Mouse (Mus musculus): ENCODE measurements around the gene Gm20388.
A peak's percentile ranks its signal among the peaks of the same experiment; 100 is the strongest.
"Not testable (repeated sequence)": the region's sequence is repeated elsewhere in the genome, so short reads cannot be mapped to it uniquely, and the experiment has no call there.

The Gm20388 gene

DNA sequence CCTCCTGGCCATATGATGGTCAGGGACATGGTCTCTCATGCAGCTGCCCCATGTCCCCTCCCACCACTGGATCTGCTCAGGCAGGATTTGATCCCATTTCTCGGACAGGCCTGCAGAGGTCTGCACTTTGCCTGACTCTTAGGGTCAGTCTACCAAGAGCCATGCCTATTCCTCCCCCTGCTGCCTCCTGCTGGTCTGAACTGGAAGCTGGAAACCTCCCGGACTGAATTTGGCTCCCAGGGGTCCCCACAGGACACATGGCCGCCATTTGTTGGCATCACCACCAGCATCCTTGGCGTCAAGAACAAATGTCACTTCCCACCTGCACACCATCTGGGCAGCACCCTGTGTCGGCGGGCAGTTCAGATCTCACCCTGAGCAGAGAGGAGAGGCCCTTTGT, 1402.8 kb downstream of the Gm20388 start:
- no peak for DNase-seq

DNA sequence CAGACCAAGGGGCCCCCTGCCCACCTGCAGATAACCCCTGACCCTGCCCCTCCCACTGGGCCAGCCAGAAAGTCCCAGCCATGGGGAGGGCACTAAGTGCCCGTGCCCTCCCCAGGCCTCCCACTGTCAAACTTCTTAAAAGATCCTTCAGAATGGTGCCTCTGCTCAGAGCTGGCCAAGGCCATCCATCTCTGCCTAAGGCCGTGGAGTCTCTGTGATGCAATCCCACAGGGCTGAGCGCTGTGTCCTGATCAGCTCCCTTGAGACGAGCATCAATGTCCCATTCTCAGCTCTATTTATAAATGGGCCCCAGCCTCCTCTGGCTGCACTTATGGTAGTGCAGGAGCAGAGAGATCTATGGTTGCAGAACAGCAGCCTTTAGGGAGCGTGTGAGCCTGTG, 1403.4 kb downstream of the Gm20388 start:
- no peak for DNase-seq

DNA sequence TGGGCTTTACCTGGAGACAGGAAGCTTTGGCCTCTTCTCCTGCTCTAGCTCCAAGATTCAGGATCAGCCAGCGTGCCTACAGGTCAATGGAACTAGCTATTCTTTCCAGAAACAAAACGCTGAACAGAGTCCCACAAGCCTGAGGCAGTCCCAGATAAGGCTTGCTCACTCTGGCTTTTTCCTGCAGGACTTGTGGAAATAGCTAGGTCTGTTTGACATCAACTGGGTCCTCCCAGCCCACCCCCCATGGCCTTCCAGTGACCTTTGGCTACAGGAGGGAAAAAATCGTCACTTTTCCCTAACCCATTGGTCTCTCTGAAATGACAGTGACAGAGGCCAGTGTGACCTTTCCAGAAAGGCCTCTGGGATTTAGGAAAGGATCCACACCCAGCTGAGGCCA, 1404.9 kb downstream of the Gm20388 start:
- DNase-seq, result no peak

DNA sequence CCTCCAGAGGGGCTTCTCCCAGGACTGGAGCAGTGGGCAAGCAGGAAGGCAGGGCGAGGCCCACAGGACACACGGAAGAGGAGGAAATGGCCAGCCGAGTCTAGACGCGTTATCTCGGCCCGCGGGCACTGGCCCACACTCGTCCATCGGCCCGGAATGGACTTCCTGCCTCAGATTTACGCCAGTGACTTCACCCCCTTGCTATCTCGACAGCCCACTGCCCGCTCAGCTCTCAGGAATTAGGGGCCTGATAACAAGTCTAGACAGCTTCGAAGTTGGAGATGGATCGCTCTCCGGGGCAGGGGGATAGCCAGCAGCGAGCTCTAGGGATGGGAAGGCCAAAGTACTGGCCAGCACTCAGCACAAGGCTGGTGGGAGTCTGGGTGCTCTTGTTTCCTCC, 1405.4 kb downstream of the Gm20388 start:
- DNase-seq, result peak; percentile 57 to 73

DNA sequence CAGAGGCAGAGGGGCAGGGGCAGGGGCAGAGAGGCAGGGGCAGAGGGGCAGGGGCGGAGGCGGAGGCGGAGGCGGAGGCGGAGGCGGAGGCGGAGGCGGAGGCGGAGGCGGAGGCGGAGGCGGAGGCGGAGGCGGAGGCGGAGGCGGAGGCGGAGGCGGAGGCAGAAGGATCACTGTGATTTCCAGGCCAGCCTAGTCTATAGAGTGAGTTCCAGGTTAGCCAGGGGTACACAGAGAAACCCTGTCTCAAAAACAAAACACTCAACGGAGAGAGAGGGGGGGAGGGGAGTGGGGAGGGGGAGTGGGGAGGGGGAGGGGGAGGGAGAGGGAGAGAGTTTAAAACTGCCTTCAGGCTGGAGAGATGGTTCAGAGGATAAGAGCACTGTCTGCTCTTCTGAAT, 1408.1 kb downstream of the Gm20388 start:
- not testable (repeated sequence) for DNase-seq

DNA sequence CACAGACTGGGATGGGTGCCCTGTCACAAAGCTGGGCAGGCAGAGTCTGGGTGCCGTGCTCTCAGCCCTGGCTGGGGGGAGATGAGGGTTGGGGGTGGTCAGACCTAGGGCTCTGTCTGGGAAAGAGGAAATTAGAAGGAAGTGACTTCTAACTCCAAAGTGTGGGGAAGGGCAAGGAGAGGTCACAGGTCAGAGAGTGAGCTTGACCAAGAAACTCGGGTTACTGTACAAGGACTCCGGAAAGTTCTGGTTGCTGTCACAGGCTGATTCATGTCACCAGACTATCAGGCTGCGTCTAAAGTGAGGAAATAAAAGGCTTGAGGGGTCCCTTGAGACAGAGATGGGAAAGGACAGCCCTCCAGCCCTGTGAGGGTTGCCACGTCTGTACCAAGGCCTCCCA, 1408.8 kb downstream of the Gm20388 start:
- no peak for DNase-seq

DNA sequence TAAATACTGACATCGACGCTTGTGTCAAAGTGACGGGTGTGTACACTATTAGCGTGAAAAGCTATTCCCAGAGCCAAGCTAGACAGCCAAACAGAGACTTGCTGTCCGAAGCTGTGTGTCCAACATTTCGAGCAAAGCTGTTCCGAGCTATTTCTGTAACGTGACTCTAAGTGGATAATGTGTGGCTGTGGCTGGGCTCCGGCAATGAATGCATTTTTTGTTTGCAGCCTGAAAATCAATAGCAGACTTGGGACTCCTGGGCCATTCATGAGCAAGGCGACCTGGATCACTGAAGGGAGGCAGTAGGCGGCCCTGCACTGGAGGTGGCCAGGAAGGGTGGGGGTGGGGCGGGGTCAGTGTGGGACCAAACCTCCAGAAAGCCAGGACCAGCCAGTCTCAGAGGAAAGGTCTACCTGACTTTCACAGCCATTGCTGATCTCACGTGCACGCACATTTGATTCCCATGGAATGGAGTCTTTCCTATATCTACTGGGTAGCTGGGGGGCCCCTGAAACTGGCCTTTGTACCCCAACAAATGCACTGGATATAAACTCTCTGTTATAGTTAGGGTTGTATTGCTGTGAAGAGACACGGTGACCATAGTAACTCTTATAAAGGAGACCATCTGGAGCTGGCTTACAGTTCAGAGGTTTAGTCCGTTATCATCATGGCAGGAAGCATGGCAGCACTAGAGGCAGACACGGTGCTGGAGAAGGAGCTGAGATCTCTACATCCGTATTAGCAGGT, 1415.7 kb downstream of the Gm20388 start:
- no peak for DNase-seq

DNA sequence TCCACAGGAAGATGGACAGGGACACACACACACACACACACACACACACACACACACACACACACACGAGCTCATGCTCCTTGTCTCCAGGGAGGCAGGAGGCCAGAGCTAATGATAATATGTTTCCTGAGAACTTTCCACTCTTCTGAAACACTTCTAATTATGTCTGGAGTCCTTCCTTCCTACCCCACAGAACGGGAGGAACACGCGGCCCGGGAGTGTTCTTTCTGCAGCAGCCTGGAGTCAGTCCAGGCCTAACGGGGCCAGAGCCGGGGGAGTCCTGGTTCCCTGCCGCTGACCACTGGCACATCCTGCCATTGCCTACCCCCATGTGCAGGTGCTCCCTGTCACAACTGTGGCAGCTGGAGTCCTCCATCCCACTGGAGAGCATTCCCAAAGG, 1421.8 kb downstream of the Gm20388 start:
- peak; percentile 26 to 69 for DNase-seq

DNA sequence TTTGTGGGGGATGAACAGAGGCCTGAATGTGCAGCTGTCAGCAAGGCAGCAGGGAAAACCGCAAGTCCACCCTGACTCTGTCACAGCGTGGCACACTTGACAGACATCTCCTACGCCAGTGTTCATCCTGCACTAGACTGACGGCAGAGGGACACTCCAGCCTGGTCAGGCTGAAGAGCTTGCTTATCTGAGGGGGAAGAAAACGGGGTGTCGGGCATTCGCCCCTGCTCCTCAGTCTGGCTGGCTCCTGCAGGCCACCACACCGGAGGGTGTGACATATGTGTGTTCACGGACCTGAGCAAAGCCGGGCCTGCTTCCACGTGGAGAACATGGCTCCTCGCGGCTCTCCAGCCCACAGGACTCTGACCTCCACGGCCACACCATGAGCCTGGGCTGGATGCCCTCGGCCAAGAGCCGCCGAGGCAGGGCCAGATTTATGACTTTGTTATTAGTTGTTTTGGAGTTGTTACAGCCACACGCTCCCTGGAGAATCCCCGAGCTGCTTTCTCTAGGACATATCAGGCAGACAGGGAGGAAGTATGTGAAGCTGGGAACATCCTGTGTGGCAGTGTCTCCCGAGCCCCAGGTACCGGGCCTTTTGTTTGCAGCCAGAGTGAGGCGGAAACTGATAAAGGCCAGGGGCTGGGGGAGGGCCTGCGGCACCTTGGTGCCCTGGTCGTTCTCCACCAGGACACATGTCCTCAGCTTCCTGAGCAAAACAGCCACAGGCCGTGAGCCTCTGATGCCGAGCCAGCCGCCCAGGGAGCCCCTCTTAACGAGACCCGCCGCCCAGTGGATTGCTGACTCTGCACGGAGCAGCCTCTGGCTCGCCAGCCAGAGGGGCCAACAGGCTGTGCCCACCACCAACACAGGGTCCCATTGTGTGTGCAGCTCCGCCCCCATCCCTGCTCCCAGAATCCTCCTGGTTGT, 1424.1 kb downstream of the Gm20388 start:
- peak in 1 of 2 experiments; percentile 61 for DNase-seq

DNA sequence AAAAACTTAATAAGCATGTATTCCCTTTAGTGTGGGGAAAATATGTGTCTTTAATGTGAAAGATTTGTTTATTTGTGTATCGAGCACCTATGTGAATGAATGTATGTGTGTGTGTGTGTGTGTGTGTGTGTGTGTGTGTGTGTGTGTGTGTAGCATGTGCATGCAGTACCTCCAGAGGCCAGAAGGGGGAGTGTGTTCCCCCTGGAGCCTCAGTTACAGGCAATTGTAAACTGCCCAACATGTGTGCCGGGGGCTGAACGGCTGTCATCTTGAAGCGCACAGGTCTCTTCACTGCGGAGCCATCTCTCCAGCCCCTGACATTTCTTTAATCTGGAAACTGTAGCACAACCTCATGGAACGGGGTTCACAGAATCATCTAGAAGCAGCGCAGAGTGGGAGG, 1425.0 kb downstream of the Gm20388 start:
- no peak for DNase-seq

DNA sequence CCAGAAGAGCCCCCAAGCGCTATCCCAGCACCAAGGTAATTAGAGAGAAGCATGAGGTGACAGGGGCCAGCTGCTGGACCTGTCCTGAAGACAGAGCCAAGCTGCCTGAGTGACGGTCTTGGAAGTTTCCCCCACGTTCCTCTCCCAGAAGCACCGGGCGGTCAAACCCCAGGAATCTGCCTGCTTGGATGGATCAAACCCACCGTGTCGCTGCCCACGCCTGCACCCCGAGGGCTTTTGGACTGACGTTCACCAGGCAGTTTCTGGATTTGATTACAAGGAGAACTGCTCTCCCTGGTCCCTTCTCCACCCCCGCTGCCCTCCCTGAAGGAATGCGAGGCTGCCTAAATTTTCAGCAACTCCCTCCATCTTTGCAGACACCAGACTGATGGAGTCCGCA, 1432.3 kb downstream of the Gm20388 start:
- DNase-seq, result no peak

DNA sequence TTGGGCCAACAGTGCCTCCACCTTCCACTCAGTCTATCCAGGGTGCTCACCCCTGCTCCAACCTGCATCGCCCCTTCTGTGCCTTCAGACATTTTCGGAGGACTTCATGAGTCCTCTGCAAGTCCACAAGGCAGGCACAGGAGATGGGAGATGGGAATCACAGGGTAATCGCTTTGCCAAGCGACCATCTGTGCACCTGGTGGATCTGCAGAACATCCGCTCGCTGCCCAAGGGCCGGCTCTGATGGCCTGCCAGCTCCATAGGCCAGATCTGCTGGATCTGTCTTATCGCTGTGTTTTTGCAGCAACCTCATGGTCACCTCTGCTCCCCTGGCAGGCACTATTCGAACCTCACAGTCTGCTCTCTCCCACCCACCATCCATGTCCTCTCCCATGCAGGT, 1433.8 kb downstream of the Gm20388 start:
- no peak for DNase-seq

DNA sequence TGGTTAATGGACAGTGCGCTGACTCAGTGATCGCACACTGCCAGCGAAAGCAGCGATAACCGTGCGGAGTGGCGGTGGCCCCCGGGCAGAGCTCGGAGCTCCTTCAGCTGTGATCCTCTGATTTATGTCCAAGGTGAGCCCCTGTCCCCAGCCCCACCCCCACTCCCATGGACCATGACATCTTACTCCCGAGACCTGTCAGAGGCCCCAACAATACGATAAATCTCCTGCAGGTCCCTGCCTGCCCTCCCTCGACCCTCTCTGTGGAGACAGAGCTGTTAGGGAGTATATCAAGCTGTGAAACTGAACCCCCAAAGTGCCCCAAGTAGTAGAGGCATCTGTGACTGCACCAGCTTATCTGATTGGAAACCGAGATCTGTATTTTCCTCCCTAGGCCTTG, 1435.5 kb downstream of the Gm20388 start:
- no peak for DNase-seq

DNA sequence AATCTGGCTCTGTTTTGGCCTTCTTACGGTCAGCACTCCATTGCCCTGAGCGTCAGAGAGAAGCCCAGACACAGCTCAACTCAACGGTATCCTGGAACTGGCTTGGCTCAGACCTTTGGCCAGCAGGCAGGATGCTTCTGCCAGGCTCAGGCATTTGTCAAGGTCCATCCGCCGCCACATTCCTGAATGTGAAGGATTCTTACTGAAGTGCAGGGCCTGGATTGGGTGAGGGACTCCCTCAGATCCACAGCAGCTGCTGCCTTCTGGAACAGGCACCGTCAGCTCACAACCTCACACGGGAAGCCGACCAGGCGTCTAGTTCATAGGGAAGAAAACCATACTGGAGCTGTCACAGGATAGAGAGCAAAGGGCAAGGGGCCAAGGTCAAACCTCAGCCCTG, 1436.2 kb downstream of the Gm20388 start:
- DNase-seq, result peak; percentile 50 to 84

DNA sequence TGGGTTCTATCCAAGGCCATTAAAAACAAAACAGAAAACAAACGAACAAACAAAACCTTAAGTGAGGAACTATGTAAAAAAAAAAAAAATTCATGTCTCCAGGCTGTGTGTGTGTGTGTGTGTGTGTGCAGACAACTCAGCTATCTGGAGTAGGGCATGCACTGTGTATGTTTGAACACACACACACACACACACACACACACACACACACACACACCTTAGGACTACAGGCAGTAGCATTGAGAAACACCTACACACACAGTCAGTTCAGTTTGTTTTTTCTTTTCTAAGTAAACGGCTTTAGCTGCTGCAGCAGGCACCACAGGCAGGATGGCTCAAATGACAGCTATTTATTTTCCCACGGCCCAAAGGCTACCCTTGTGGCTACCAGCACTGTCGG, 1438.4 kb downstream of the Gm20388 start:
- no peak for DNase-seq

DNA sequence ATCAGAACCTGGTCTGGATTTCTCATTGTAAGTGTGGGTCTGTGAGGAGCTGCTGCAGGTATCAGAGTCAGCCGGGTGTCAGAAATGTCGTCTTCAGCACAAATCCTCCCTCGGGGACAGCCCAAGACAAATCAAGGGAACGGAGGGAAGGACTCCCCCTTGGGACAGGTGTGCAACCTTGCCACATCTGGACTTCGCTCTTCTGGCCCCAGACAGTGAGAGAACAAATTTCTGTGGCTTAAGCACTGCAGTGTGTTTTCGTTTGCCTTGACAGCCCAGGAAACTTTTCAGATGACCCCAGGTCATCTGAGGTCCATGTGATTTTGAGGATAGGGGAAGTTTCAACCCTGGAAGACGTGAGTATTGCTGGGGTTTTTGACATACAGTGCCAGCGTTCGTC, 1440.2 kb downstream of the Gm20388 start:
- DNase-seq, result no peak

DNA sequence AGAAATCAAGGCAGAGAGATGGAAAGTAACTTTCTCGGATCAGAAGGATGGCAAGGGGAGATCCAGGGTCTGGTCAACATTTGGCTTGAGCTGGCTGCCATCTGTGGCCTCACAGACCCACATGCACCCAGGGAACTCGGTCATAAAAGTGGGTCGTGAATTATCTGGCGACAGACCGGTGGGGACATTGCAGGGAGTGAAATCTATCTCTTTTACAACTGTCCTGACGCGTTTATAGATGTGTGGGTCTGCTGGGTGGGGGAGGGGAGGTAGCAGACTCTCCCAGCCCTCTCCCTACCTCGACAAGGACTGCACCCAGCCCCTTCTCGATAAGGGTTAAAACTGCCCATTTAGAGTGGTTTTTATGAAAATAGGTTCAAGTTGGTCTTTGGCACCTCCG, 1444.2 kb downstream of the Gm20388 start:
- DNase-seq, result no peak

DNA sequence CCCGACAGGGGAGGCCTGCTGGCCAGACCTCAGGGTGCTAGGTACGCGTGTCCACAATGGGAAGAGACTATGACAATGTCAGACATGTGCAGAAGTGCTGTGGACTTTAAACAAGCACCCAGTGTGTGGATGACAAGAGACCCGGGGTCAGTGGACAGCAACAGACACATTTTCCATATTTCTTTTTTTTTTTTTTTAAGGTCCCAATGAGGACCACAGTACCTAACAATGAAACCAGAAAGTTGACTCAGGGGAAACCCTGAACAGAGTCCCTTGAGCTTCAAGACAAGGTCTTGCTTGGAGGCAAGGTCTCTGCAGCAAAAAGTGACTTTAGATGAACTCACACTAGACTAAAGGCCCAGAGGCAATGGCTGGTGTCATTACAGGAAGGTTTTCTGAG, 1446.8 kb downstream of the Gm20388 start:
- DNase-seq, result no peak

DNA sequence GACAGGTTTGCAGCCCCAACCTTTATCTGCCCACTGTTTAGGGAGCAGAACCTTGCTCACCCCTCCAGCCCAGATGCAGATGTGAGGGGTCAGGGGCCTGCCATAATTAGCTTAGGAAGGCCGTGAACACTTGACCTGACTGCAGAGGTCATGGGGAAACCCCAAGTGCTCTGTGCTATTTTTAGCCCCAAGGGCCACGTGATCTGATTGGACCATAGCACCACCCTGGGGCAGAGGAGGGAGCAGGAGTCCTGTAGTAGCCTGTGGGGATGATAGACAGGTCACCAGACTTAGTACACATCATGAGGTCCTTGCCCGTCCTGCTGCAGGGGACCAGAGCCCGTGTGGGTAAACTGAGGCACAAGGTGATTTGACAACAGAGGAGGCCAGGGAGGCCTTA, 1448.0 kb downstream of the Gm20388 start:
- DNase-seq, result no peak

DNA sequence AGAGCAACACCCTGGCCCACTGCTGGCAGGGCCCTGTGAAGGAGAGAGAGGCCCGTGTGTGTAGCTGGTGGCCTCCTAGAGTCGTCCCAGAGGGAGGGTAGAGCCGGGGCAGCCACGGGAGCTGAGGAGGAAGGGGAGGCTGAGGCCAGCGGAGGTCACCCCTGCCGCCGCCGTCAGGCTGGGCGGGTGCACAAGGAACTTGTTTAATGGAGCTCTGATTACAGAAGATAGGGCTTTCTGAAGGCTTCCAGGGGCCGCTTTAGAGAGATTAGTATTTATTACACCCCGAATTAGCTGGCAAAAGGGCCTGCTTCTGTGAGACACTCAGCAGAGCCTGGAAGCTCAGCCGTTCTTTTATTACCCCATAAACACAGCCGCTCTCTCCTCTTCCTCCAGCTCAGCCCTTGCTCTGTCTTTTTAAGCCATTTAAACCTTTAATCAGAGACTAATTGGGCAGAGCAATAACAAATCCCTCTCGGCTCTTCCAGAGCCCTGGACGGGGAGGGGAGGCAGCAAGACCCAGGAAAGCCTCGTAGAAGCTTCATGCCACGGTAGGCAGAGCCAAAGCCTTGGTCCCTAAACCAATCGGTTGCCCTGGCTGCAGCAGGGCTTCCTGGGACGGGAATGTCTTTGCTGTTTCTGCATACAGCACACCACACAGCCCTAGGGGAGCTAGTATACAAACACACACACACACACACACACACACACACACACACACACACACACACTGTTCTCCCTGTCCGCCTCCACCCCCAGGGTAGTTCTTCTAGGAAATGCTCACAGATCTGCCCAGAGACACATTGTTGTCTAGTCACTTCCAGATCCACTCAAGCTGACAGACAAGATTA, 1448.7 kb downstream of the Gm20388 start:
- peak; percentile 13 to 27 for DNase-seq

DNA sequence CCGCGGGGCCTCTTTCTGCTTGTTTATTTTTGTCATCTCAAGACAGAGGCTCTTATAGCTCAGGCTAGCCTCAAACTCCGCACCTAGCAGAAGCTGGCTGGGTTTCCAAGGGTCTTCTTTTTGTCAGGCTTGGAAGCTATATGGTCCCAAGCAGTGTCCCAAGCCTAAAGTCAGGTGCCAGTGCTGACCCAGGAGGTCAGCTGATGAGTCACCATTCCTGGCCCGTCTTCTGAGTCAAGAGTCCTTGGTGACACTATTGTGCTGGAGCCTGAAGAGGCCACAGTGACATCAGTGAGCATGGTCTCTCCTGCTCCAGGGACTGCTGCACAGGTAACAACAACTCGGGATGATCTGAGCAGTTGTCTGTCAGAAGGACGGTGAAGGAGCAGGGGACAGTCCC, 1449.4 kb downstream of the Gm20388 start:
- no peak for DNase-seq

DNA sequence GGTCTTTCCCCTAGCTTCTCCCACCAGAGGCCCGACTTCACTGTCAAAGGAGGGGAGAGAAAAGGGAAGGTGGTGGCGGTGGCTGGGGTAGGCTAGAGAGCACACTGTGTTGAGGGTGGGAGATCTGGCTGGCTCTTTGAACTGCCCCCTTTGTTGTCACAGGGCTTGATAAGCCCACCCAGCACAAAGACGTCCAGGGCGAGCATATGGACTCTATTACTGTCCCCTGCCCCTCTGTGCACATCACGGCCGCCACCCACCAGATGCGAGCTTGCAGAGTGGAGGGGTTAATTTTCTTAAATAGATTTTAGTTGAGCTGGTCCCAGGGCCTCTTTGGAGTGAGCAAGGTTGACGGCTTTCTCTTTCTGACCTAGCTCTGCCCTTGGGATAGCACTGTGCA, 1450.5 kb downstream of the Gm20388 start:
- DNase-seq, result no peak

DNA sequence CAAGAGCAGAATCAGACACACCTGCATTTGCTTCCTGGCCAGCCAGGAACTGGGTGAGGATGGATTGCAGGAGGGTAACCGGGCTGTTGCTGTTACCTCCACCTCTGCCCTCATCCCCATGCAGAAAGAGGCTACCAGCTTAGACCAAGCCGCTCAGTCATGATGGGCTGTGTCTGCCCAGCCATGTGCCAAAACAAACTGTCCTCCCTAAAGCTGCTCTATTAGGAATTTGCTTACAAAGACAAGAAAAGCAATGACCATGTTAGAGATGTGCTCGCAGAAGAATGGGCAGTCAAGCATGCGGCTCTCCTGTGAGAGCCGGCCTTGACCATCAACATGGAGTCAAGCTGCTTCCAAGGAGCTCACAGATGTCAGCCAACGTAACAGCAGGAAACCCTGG, 1454.0 kb downstream of the Gm20388 start:
- no peak for DNase-seq
